Mouse (Mus musculus): ENCODE measurements at regions not wholly inside any gene's neighbourhood (a gene's known extent, or its start where the extent isn't known, plus 50 kb on each side); places are given as distances from the start of the nearest gene placed in this dataset.

DNA sequence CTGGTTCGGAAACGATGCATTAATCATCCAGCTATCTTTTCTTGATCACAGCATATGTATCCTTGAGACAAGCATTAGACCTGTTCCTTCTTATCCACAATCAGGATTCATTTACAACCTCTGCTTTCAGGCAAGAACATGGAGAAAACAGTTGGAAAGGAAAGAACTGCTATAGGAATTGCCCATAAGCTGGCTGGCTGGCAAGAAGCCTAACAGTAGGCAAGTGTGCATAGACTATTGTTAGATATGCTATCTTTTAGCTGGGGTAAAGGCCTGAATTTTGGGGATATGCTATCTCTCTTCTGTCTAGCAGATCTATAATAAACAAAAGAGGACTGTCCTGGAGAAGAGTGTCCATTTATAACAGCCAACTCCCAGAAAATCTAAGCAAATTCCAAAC lies 981.9 kb downstream of the Cdh11 start:
- no peak for TF ChIP-seq GATA1 (IDR thresholded peaks at IDR 0.05; ENCODE audit: low read length)
- no peak for TF ChIP-seq TAL1 (IDR thresholded peaks at IDR 0.05; ENCODE audit: low read length)

Data from erythroblast, embryonic 14.5 days (primary cell).